Mouse (Mus musculus): Measurements from ENCODE around the gene Cd44.

Cd44 gene

DNA sequence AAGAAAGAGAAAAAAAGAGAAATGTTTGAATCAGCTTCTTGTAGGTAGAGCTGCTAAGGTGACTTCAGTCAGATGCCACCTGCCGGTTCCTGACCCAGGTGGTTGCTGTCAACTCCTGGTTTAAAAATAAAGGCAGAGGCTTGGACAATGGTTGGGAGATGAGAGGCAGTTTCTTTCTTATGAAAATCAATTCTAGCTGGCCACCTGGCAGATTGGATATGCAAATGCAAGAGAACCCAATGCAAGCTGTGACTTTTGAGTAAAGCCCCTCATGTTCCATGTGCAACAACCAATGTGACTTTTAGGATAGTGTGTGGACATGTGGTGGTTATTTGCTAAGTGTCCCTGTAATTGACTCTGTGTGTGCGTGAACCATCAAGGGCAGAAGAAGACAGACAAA is 33.0 kb downstream of the Cd44 start:
- DNase-seq (ENCODE audit: low spot score), result no peak

GRCm38 (mm10) chr2:102867396-102868088 is 33.9 kb downstream of the Cd44 start:
- no peak for DNase-seq (ENCODE audit: low spot score)

- no peak for DNase-seq (ENCODE audit: low spot score)
Observed at GRCm38 (mm10) chr2:102866594-102866993, 34.9 kb downstream of the Cd44 start.

DNA sequence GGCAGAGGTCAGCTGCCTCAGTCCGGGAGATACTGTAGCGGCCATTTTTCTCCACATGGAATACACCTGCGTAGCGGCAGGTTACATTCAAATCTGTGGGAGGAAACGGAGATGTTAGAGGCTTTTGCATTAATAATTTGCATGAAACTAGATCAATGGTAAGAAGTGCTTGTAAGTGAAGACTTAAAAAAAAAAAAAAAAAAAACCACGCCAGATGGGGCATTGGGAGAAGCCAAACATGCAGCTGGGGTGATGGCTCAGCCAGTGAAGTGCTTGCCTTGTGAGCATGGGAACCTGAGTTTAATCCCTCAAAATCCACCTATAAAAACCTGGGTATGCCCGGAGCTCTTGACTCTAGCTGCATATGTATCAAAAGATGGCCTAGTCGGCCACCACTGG is 36.1 kb downstream of the Cd44 start:
- no peak for DNase-seq (ENCODE audit: low spot score)

DNA sequence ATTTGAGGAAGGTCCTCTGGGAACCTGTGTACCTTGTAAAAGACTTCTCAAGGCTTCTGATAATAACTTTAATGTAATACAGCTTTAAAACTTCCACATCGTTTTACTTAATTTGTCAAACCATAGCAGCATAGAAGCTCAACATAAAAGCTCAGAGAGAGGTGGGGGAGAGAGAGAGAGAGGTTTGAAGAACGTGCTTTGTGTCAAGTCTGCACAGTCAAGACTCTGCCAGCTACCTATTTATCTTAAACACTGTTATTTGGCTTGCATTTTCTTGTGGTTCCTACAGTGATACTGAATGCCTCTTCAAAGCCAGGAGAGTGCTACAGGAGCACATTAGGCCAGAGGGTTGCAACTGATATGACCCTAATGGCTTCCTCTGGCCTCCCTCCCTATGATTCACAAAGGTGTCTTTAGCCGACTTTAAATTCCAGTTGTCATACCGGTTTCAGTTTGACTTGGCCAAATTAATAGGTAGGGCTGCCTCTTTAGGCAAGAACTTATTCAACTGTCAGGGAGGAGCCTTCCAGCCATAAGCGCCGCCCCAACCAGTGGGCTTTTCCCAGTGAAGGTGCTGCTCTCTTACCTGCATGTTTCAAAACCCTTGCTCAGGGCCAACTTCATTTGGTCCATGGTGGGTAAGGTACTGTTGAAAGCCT is 36.6 kb downstream of the Cd44 start:
- no peak for DNase-seq (ENCODE audit: low spot score)

- no peak for DNase-seq (ENCODE audit: low spot score)
Observed at GRCm38 (mm10) chr2:102864036-102864435, 37.4 kb downstream of the Cd44 start.

- no peak for DNase-seq (ENCODE audit: low spot score)
Observed at GRCm38 (mm10) chr2:102863583-102863982, 37.9 kb downstream of the Cd44 start.

DNA sequence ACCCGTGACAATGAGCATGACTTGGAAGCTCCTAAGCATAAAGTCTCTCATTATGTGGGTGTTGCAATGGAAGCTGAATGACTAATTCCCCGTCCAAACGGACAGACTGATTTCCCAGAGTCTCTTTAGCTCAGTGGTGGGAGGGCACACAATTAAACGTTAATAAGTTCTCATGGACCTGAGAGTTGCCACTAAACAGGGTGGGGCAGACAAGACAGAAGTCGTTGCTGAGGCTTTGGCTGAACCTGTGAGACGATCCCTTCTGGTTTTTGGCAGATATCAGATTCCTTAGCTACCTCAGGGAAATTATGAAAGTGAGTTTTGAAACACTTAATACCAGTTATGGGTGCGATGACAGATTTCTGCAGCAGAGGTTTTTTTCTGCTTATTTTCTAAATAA is 38.8 kb downstream of the Cd44 start:
- DNase-seq (ENCODE audit: low spot score), result no peak

DNA sequence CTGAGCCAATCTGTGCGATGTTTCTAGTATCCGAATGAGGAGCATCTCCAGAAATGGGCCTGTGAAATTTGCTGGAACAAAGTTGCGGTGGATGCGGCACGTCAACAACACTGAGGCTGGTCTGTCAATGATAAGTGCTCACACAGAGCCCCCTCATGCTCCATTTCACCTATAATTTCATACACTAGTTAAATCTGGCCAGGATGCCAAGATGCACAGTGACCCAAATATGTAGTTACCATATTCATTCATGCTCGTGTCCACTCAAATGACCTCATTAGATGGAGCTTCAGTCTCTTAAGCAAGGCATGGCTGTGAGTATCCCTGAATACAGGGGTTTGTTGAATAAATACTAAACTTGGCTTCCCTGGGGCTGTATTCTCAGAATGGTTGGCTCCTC is 43.2 kb downstream of the Cd44 start:
- DNase-seq (ENCODE audit: low spot score), result no peak

DNA sequence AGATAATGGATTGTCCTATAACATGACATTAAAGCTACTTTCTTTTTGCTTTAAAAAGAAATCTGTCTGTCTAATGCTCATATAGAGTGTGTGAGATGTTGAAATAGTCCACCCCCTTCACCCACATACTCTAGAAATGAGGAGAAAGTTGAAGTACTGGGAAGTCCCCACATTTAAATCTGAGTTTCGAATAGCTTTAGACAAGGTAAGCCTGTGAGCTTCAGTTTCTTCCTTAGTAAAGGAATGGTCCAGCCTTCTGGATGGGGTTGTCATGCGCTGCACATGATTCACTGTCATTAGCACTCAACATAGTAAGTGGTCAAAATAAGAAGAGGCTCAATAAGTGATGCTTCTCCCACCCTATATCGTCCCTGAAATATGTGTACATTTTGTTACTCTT is 48.2 kb downstream of the Cd44 start:
- DNase-seq (ENCODE audit: low spot score), result no peak

DNA sequence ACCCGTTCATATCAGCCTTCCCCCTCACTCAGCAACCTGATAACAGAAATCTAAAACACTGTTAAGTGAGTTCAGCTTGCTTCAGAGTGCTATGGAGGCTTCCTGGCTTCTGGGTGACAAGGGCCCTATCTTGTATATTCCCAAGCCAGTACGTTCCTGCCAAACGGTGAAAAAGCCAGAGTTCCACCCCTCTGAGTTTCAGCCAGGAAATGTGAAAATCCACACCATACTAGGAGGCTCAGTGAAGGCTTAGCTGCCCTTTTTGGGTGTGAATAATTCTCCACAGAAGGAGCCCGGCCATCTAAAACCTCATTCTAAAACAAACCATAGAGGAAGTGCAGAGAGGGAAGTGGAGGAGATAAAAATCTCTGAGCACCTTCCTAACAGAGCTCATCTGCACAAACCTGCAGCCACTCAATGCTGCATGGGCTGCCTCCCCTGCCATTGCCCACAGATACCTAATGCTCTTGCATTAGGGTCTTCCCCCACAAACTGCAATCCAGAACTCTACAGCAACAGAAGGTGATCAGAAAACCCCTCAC is 49.5 kb downstream of the Cd44 start:
- DNase-seq (ENCODE audit: low spot score), result no peak

DNA sequence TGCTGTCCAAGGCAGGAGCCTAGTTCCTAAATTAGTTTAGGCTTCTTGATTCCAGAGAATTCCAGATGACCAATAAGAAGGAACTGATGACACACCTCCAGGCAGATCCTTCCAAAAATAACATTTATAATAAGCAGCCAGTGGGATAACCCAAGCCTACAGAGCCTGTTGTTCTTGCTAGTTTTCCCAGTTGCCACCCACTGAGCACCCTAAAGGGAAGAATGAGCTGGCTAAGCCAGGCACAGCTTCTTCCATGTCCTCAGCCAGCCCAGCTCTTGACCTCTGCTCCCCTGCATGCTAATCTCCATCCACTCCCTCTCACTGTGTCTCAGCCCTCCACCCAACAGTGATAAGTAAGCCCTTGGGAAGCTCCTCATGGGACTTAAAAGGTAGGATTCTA is 51.4 kb downstream of the Cd44 start:
- DNase-seq (ENCODE audit: low spot score), result no peak

GRCm38 (mm10) chr2:102848811-102849433 is 52.5 kb downstream of the Cd44 start:
- no peak for DNase-seq (ENCODE audit: low spot score)

GRCm38 (mm10) chr2:102841231-102841630 is 60.2 kb downstream of the Cd44 start:
- no peak for DNase-seq (ENCODE audit: low spot score)

DNA sequence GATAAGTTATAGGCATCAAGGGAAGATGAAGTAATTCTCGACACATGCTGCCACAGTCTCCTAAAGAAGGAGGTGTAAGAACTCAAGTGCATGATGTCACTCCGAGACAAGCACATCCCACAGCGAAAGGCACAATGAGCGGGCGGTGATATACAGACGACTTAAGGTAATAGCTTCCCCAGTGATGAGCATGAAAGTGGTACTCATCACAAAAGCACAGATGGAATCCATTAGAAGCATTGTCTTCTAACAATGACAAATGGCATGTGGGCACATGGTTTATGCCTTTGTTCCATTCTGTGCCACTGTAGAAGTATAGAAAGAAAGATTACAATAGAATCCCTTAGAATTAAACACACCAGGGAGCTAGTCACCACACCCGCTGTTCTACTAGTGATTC is 63.3 kb downstream of the Cd44 start:
- DNase-seq (ENCODE audit: low spot score), result no peak

- no peak for DNase-seq (ENCODE audit: low spot score)
Observed at GRCm38 (mm10) chr2:102831547-102831946, 69.9 kb downstream of the Cd44 start.

- DNase-seq (ENCODE audit: low spot score), result no peak
Observed at GRCm38 (mm10) chr2:102829201-102829600, 72.3 kb downstream of the Cd44 start.

- no peak for DNase-seq (ENCODE audit: low spot score)
Observed at GRCm38 (mm10) chr2:102828381-102828780, 73.1 kb downstream of the Cd44 start.

DNA sequence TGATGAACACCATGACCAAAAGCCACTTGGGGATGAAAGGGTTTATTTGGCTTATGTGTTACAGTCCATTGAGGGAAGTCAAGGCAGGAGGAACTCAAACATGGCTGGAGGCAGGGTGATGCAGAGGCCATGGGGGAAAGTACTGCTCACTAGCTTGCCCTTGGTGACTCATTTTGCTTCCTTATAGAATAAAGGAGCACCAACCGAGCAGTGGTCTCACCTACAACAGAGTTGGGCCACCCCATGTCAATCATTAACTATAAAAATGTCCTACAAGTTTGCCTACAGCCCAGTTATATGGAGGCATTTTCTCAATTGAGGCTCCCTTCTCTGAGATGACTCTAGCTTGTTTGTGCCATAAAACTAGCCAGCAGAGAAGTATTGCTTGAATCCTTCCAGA is 73.6 kb downstream of the Cd44 start:
- DNase-seq (ENCODE audit: low spot score), result no peak

GRCm38 (mm10) chr2:102825961-102826633 is 75.4 kb downstream of the Cd44 start:
- DNase-seq (ENCODE audit: low spot score), result no peak

DNA sequence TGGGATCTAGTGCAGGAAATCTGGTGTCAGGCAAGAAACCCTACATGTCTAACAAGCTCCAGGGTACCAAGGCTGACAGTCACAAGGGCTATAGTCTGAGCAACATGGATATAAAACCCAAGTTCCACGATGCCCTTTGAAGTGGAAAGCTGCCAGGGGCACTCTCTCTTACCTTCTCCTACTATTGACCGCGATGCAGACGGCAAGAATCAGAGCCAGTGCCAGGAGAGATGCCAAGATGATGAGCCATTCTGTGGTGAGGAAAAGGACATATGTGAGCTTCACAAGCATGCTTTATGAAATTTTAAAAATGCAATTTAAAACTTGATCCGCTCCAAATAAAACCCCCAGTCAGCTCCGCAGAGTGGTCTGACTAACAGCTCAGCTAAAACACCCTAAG is 79.4 kb downstream of the Cd44 start:
- no peak for DNase-seq (ENCODE audit: low spot score)

GRCm38 (mm10) chr2:102820790-102821189 is 80.7 kb downstream of the Cd44 start:
- no peak for DNase-seq (ENCODE audit: low spot score)

DNA sequence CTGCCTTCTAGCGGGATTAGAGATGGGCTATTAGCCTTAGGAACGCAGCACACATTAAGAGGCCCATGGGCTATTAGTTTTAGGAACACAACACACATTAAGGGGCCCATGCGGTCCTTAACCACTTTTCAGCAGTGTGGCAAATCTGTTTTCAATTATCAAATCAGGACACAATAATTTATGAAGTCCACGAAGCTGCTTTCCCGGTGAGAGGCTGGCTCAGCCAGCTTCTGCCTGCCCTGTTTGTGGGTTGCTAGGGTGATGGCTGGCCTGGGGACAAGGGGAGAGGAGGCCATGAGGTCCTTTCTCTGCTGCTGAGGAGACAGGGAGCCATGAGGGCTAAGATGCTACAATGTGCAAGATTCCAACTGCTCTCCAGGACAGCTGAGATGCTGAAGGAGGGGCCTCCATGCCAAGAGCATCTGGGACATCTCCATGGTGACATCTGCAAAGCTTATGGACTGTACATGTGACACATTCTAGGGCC is 81.2 kb downstream of the Cd44 start:
- no peak for DNase-seq (ENCODE audit: low spot score)

Measured in MN1 (cell line).